Mouse (Mus musculus) erythroblast, embryonic 14.5 days (primary cell): Measurements from ENCODE around the gene Ints7.

Experiments used
- GATA1 ChIP-seq: IDR thresholded peaks from 2 replicates; pipeline ENCODE4 v1.6.1; 2012; ENCODE audit warnings: low read length, inconsistent platforms, mixed read lengths
- TAL1 ChIP-seq: IDR thresholded peaks from 3 replicates; pipeline ENCODE4 v1.6.1; 2012; ENCODE audit warnings: low read length, inconsistent platforms, mixed read lengths

DNA sequence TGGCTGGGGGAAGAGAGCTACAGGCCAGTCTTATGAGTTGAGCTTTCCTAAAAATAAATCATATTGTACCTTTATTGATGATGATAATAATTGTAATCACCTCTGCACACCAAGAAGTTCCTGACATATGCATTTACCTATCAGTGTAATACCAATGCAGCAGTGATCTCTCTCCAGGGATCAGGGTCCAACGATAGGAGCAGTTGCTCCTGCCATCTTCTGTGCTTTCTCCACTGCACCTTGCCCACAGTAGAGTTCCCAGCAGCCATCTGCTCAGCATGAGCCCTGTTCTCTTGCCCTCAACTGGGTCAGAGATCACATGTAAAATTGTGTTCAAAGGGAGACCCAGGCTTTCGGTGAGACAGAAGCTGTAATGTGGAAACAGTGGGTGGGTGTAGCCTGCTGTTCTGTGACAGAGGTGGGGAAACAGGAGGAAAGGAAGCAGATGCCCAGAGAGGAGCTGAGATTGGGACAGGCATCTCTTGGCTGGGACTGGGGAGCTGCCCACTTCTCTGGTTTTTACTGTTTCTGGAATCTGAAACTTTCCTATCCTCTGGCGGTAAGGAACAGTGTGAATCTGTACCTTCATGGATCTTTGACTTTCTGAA lies 63.9 kb downstream of the Ints7 start:
- TF ChIP-seq GATA1 (no peak), TAL1 (no peak)
